Mouse (Mus musculus) urinary bladder, adult 18-20 months (tissue): ENCODE data around the gene Kti12.

ENCODE experiments used
- DNase-seq, 2 experiments: peaks; one replicate each; pipeline ENCODE4 v3.0.0; 2022; ENCODE audit warnings: low spot score in 2 of 2, mixed read lengths in 2 of 2

The Kti12 gene

DNA sequence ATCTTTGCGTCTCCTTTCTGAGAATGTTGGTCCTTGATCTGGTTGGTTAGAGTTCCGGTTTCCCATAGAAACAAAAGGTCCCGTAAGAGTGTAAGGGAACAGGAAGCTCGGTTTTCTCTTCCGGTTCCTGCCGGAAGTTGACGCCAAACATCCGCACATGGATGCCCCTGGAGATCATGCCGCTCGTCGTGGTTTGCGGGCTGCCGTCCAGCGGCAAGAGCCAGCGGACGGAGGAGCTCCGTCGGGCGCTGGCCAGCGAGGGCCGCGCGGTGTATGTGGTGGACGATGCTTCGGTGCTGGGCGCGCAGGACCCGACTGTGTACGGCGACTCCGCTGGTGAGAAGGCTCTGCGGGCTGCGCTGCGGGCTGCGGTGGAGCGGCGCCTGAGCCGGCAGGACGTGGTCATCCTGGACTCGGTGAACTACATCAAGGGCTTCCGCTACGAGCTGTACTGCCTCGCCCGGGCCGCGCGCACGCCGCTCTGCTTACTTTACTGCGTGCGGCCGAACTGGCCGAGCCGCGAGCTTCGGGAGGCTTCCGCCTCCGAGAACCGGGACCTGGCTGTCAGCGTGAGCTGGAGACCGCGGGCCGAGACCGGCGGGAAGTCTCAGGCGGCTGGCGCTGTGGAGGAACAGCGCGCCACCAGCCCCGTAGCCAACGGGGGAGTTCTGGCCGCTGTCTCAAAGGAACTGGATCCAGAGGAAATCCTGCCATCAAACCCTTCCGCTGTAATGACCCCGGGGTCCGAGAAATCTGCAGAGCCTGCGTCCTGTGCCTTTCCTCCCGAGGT, at the start of gene Kti12:
TSS of gene Kti12 (plus strand) at position 71 of the 790 bp plus-strand sequence.
- DNase-seq = peak; percentile 73 to 76

DNA sequence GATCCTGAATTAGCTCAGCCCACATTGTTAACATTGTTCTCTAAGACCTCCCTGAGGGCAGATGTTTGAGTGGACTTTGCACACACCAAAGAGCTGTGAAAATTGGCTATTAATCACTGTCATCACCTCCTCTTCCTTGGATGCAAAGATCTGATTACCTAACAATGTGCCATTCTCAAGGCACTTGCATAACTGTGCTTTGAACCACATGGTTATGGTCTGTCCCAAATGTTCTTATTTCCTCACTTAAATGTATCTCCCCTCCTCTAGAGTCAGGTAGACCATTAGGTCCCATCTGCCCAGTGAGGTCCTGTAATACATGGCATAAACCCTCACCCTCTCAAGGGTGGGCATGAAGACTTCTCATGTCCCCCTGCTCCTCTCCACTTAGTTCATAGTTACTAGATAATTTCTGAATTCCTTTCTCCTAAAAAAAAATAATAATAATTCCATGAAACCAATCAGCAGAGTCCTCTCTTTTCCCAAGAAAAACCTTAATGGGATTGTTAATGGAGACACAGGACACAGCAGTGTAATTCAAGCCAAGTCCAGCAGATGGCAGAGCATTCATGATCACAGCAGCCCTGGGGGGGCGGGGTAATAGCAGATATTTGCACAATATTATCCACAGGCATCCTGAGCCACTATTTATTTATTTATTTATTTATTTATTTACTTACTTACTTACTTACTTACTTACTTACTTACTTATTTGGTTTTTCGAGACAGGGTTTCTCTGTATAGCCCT, 49.3 kb upstream of the Kti12 start:
- peak; percentile 28 to 61 for DNase-seq

DNA sequence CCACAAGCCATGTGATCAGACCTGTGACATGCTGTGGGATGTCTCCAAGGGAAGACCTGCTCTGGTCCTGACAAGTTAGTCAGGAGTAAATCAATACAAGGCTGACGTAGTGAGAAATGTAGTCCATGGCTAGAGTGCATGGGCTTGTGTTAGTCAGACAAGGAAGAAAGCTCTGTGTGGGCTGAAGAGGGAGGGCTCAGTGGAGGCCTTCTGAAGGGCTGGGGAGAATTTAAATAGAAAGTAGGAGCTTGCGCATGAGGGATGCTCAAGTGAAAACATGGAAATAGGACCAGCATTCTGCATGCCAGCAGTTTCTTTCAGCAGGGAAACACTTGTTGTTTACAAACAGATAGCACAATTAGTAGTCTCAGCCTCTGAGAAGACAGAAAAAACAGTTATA, 44.0 kb upstream of the Kti12 start:
- DNase-seq = no peak

DNA sequence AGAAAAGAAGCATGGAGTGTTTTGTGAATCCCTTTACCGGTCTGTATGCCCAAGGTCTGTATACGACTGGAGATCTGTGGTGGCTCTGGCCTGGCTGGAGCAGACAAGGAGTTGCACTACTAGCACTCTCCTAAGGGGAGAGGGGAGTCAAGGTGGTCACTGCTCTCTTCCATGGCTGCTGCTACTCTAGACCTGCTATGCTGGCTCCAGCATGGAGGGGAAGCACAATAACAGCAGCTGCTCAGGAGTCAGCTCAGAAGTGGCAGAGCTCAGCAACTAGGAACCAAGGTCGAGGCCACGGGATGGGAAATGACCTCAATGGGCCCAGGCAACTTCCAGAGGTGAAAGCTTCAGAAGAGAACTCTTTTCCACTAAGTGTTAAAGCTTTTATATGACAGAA, 36.4 kb upstream of the Kti12 start:
- no peak for DNase-seq

DNA sequence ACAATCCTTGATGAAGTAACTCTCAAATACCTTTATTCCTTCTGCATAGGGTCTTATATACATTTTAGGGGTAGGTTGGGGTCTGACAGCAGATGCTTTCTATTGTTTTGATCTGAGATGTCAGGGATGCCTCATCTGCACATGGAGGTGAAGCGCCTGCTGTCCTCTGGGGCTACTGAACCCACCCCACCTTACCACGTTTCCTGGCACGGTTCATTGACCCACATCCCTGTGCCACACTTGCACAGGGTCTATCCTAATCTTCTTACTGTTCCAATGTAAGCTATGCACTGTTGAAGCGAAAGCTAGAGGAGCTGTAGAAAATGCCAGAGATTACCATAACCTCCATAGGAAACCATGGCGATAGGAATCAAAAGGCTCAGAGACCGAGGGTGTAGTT, 36.0 kb upstream of the Kti12 start:
- no peak for DNase-seq

DNA sequence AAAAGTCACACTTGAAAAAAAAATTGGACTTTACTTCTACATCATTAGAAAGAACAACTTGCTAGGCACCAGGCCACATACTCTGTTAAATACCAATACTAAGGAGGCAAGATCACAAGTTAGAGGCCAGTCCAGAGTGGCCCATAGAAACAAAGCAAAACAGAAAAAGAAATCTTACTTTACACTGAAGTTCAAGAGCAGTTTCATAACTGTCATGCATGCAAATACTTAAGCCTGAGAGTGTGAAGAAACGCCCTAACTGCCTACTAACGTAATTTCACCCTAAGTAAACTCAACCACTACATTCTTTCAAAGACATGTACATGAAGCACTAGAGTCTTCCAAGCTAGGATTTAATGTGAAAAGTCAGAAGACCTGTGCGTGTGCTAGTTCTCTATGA, 21.9 kb upstream of the Kti12 start:
- DNase-seq = no peak

DNA sequence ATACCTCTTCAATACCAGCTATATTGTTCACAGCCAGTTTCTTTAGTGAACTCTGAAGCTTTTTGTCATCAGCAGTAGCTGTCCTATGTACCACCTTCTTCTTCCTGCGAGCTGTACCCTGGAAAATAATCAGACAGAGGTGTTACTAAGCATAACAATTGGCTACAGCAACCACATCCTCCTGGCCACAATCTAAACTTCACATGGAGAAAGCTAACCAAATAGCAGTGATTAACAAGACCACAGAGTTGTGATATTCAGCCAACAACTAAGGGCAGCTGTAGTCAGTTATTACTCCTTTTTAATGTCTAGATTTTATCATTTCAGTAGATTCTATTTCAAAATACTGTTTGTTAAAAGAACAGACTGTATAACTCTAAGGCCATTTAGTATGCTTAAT, 21.5 kb upstream of the Kti12 start:
- no peak for DNase-seq

DNA sequence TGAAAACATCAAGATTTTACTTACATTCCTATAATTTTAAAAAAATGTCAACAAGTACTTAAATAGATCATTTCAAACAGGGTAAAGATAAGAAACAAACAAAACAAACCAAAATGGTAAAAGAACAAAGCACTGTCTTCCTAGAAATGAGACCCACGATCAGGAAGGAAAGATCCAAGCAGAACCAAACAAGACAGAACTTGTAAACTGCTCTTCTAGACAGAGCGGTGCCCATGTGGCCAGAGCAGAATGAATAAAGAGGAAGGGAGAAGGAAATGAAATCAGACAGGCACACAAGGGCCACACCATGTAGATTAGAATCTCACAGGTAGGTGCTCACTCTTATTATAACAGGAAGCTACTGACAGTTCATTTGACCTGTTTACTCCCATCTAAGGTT, 20.9 kb upstream of the Kti12 start:
- peak in 1 of 2 experiments; percentile 10 for DNase-seq

DNA sequence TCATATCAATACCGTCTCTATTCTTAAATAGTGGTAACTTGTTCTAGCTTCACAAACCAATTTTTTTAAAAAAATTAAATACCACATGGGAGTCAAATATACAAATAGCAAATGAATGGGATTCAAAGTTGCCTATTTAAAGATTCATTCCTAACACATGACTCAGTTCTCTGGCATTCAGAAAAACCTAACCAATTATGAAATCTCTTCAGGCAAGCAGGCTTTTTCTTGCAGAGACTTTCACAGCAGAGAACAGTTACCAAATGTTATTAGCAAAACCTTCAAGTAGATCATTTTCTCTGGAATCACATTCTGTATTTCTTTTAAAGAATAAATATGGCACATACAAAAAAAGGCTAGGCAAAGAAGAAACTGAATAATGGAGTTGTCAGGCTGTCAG, 16.9 kb upstream of the Kti12 start:
- DNase-seq = no peak

DNA sequence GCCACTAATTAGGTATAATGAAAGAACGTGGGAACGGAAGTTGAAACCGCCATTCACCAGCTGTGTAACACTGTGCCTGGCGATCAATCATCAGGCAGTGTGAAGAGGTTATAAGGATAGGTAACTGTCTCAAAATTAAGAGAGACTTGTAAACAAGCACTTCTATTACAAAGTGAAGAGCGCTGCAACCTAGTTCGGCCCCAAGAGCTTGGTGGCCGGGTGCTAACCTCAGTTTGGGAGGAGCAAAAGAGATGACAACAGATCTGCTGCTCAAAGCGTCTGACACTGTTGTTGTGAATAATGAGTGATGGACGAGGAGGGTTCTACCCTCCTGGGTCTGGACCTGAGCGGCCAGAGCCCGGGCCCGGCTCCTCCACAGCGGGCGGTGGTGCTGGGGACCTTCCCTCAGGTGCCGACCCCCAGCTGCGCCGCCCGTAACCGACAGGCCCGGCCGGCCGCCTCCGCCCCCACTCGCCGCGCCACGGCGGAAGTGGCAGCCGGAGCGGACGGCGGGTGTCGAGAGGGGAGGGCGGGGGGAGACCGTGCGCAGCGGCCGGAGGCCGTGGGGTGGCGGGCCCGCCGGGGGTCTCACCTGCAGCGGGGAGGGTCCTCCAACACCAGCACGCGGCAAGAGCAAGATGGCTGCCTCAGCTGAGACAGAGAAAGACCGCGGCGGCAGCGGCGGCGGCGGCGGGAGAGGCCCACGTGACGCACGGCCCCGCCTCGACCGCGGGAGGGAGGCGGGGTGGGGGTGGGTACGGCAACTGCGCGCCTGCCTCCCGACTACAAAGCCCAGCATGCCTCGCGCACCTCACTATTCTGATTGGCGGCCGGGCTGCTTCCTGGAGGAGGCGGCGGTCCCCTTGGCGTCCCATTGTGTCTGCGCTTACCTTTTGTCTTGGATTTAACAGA, 14.4 kb upstream of the Kti12 start, which contains the start of gene Btf3l4:
TSS of gene Btf3l4 (minus strand) at position 699 of the 912 bp plus-strand sequence.
- DNase-seq = peak; percentile 80 to 86

DNA sequence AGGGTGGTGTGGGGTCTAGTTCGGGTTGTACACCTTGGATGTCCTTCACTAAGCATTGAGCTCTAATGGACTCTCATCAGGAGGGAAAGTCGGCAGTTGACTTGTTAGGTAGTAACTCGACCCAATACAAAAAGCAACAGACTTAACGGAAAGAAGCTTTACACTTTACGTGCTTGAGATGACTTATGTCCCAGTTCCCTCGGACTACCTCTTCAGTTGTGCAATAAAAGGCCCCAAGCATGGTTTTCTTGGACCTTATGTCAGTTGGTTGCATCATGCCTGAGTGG, 13.8 kb upstream of the Kti12 start:
- DNase-seq = no peak

DNA sequence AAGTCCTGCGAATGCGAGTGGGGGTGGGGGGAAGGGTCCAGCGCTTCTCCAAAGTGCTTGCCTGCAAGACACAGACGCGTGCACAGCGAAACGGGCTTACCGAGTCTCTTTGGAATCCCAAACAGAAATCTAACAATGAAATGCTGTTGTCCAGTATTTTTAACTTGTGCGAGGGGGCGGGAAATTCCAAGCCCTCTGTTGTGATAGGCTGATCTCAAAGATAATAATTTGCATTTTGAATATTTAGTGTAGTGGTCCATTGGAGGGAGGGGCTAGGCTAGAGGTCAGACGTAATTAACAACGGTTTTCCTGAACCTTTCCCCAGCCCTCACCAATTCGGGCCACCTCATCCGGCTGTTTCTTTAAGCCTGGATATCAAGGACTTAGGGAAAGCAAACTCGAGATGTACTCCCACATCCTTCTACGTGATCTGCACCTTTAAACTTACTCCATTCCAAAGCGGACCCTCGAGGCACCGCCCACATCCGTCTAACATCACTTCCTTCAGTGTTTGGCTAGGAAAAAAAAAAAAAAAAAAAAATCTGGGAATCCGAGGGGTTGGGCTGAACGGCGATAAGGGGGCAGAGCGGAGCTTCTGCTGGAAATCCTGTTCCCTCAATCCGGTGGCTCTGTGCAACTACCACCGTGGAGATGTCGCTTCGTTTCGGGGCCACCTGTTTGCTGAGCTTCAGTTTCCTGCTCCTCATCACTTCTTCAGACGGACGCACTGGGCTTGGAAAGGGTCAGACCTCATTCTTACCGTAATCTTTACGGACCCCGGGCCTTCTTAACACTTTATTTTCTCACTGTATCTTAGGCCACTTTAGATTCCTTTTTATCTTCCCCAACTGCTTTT, 13.2 kb upstream of the Kti12 start, which contains the start of gene Txndc12:
TSS of gene Txndc12 (plus strand) at position 487 of the 856 bp plus-strand sequence.
- DNase-seq = peak; percentile 68 to 78

DNA sequence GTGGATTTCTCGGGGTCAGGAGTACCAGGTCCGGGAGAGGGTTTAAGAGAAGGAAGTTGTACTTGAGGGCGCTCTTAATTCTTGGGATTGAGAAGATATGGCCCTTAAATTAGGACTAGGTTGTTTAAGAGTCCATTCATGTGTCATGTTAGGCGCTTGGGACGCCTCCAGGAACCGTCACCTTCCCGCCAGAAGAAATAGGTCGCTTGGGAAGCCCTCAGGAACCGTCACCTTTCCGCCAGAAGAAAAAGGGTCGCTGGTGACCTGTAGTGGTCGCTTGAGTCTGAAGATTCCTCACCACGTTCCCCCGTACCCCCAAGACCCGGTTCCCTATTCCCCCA, 12.6 kb upstream of the Kti12 start:
- DNase-seq = no peak

DNA sequence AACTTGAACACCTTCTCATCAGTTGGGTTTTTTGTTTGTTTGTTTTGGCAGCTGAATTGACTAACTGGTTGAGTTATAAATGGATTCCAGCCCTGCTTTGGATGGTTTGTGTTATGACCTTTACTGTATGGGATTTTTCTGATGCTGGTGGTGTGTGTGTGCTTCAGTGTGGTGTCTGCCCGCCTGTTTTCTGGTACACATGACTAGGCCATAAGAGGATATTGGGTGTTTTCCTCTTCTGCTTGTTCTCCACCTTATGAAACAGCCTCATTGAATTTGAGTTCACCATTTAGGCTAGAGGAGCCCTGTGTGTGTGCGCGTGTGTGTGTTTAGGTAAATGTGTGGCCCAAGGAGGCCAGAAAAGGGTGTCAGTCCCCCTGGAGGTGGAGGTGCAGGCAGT, 12.1 kb upstream of the Kti12 start:
- DNase-seq = no peak

DNA sequence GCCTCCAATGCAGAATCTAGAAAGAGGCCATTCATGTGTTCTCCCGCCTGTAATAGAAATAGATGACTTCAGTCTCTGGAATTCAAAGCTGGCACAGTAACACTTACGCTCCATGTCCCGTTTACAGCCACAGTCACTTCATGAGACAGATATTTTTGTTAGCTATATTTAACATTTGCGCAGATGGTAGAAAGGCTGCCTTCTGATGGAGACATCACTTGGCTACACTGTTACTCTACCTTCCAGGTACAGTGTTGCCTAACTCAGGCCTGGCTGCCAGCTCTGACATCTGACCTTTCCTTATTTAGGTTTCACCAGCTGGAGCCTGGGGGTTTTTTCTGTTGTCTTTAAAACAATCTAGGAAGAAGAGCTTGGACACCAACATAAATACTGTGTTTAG, 9.6 kb upstream of the Kti12 start:
- no peak for DNase-seq

DNA sequence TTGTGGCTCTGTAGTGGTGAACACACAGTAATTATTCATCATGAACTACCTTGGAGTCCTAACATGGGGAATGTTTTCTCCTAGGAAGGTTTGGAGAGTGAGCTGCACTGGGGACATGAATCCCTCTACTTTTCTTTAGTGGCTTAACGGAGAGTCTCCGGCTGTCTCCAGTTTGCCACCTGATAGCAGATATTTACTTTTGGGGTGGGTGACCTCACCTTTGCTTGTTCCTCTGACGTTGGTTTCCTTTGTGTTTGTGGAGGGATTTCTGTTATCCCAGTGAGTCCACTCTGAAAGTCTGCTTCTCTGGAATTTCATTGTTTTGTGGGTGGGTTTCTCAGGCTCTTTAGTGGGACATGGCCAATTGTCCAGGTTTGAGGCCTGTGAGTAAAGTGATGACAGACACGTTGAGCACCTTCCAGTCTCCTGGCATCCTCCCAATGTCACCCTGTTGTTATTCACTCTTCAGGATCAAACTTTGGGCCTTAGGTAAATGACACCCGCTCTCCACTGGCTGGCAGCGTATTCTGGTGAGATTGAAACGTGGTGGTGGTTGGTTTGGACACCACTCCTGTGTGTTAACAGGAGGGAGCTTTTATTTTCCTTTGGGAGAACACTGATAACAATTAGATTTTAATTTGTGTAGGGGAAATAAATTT, 5.5 kb upstream of the Kti12 start:
- DNase-seq = no peak

DNA sequence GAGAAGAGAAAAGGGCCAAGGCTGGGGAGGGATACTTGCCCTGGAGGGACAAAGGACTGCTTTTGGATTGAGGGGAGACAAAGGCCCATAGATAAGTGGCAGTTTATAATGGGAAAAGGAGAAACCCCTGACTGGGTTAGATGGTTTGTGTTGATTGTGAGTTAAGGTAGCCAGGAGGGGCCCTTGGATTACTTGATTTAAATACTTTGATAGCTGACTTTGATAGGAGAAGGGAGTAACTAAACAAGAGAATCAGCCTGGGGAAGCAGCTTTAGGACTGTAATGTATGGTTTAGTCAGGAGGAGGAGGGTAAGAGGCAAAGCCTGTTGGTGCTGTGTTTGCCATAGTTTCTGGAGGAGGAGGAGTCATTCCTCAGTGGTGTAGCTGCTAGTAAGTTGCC, 4.2 kb upstream of the Kti12 start:
- no peak for DNase-seq

DNA sequence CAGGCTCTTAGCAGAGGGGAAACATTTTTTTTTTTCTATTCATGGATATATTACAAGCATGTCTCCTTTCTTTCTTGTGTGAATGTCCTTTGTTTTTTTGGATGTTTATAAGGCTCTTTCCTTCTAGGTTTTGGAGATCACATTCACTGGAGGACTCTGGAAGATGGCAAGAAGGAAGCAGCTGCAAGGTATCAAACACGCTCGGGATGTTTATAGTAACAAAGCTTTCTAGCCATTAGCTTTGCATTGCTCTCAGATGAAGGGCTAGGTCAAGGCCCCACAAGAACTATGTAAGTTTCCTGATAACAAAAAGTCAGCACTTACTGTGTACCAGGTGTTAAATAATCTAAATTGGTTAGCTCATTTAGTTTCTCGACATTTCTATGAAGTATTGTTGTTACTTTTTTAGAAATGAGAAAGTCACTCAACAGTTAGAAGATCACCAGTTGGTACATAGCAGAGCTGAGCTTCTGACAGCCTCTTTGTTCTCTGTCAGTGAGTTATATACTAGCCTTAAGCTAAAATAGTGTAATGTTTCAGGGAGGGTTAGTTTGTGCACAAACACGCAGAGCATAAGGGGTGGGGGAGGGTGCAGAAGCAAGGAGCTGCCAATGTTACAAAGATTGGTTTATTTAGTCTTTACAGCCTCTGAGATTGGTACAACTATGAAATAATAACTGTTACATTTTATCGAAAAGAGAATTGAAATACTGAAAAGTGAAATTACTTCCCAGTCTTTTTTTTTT, 1.6 kb upstream of the Kti12 start:
- DNase-seq = no peak

DNA sequence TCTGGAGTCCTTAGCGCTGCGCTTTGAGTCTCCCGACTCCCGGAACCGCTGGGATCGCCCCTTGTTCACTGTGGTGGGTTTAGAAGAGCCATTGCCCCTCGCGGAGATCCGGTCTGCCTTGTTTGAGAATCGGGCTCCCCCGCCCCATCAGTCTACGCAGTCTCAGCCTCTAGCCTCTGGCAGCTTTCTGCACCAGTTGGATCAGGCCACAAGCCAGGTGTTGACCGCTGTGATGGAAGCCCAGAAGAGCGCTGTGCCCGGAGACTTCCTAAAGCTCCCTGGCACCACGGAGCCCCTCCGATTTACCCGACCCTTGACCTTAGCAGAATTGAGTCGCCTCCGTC, 892 bp downstream of the Kti12 start, which contains the start of gene A730015C16Rik:
TSS of gene A730015C16Rik (minus strand) at position 115 of the 344 bp plus-strand sequence.
- DNase-seq = no peak

DNA sequence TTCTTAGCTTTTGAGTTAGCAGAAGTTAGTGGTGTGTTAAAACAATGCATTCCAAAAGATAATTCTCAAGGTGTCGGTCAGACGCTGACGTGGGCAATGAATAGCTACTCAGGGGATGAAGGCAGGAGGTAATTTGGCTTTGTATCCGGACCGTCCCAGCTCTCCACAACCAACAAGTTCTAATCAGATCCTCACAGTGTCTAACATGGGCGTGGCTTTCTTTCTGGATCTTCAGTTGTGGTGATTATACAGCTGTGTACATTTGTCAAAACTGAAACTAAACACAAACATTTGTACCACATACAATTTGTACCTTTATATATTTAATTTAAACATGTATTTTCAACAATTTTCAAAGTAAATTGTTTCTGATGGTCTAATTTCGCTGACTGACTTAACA, 19.2 kb downstream of the Kti12 start:
- no peak for DNase-seq
